Mouse (Mus musculus) ES-E14 (cell line): ENCODE results near the gene Gm10720. TPM values are rescaled to one million over a fixed set of nuclear protein-coding genes. Genes with fewer than 3 reads are reported as not detected.
"Not testable (repeated sequence)": the region's sequence is repeated elsewhere in the genome, so short reads cannot be mapped to it uniquely, and the experiment has no call there.

ENCODE experiments used
- DNase-seq: peaks from one replicate; pipeline ENCODE4 v3.0.0-alpha.2; 2013; ENCODE audit warnings: low read depth, low spot score
- H3K27ac ChIP-seq: 2 replicates; pipeline ENCODE4 v1.5.1; 2012; ENCODE audit warnings: low read depth, mild to moderate bottlenecking, low read length, moderate library complexity, mixed read lengths; ENCODE audit not compliant: poor library complexity, insufficient read depth, severe bottlenecking
- H3K36me3 ChIP-seq: 2 replicates; pipeline ENCODE4 v1.6.1; 2012; ENCODE audit warnings: mild to moderate bottlenecking, low read length, moderate library complexity, mixed read lengths; ENCODE audit not compliant: control insufficient read depth, poor library complexity, insufficient read depth, severe bottlenecking
- H3K4me1 ChIP-seq, 2 experiments: fragments of 150-350 bp in 1 of 2; sonication (generic) in 1 of 2; 2 replicates each; pipeline ENCODE4 v1.6.1; 2012; ENCODE audit warnings: low read length in 2 of 2, mild to moderate bottlenecking in 1 of 2, mixed read lengths in 1 of 2; ENCODE audit not compliant: control insufficient read depth in 2 of 2, insufficient read depth in 2 of 2, poor library complexity in 1 of 2
- H3K4me3 ChIP-seq, 2 experiments: fragments of 150-350 bp in 1 of 2; sonication (generic) in 1 of 2; 2 replicates each; pipeline ENCODE4 v1.5.1; 2012; ENCODE audit warnings: low read length in 2 of 2, low read depth in 1 of 2, mild to moderate bottlenecking in 1 of 2, mixed read lengths in 1 of 2; ENCODE audit not compliant: insufficient read depth in 1 of 2, poor library complexity in 1 of 2, severe bottlenecking in 1 of 2
- H3K9ac ChIP-seq: 2 replicates; pipeline ENCODE4 v1.6.1; 2012; ENCODE audit warnings: low read depth, mild to moderate bottlenecking, low read length, mixed read lengths; ENCODE audit not compliant: poor library complexity, insufficient read depth, severe bottlenecking
- H3K9me3 ChIP-seq: fragments of 150-350 bp; sonication (generic); 2 replicates; pipeline ENCODE4 v1.6.1; 2012; ENCODE audit warnings: low read depth, mild to moderate bottlenecking, low read length; ENCODE audit not compliant: control insufficient read depth, insufficient read depth
- in situ Hi-C, 2 experiments: fragments of 600-800 bp; cut with MboI; formaldehyde crosslinking; loops; one replicate each; pipeline ENCODE4 v1.15.1; 2025; ENCODE audit warnings: low sequenced_read_pairs in 2 of 2, inconsistent platforms in 1 of 2; ENCODE audit not compliant: unreplicated experiment in 2 of 2
- total RNA-seq: library from RNA; depleted of rRNA; stranded (reverse); fragments of 300-350 nt; gene quantifications from 2 replicates; pipeline ENCODE4 v1.2.3, GENCODE M21; 2012; rRNA removed

The Gm10720 gene
- total RNA-seq, result 0.85 TPM in 1 of 2 replicates, not detected in the other

GRCm38 (mm10) chr9:3015354-3015753 is at the start of gene Gm10720:
Gene Gm10720, plus strand, starts transcription at chr9:3015654.
- H3K4me3 ChIP-seq, H3K9me3 ChIP-seq, H3K9ac ChIP-seq, H3K27ac ChIP-seq, in situ Hi-C loops, H3K4me1 ChIP-seq, DNase-seq, H3K36me3 ChIP-seq: not testable (repeated sequence)

DNA sequence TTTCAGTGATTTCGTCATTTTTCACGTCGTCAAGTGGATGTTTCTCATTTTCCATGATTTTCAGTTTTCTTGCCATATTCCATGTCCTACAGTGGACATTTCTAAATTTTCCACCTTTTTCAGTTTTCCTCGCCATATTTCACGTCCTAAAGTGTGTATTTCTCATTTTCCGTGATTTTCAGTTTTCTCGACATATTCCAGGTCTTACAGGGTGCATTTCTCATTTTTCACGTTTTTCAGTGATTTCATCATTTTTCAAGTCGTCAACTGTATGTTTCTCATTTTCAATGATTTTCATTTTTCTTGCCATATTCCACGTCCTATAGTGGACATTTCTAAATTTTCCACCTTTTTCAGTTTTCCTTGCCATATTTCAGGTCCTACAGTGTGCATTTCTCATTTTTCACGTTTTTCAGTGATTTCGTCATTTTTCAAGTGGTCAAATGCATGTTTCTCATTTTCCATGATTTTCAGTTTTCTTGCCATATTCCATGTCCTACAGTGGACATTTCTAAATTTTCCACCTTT is 14.9 kb upstream of the Gm10720 start, which contains the start of gene Gm10722:
Gene Gm10722 (plus strand): TSS at position 478 of the 528 bp plus-strand sequence.
- H3K36me3 ChIP-seq, DNase-seq, in situ Hi-C loops, H3K27ac ChIP-seq, H3K4me3 ChIP-seq, H3K9ac ChIP-seq, H3K4me1 ChIP-seq, H3K9me3 ChIP-seq: not testable (repeated sequence)

GRCm38 (mm10) chr9:3001006-3001405 is 14.4 kb upstream of the Gm10720 start:
- H3K4me3 ChIP-seq, DNase-seq, H3K4me1 ChIP-seq, H3K9me3 ChIP-seq, H3K36me3 ChIP-seq, H3K27ac ChIP-seq, in situ Hi-C loops, H3K9ac ChIP-seq: not testable (repeated sequence)

DNA sequence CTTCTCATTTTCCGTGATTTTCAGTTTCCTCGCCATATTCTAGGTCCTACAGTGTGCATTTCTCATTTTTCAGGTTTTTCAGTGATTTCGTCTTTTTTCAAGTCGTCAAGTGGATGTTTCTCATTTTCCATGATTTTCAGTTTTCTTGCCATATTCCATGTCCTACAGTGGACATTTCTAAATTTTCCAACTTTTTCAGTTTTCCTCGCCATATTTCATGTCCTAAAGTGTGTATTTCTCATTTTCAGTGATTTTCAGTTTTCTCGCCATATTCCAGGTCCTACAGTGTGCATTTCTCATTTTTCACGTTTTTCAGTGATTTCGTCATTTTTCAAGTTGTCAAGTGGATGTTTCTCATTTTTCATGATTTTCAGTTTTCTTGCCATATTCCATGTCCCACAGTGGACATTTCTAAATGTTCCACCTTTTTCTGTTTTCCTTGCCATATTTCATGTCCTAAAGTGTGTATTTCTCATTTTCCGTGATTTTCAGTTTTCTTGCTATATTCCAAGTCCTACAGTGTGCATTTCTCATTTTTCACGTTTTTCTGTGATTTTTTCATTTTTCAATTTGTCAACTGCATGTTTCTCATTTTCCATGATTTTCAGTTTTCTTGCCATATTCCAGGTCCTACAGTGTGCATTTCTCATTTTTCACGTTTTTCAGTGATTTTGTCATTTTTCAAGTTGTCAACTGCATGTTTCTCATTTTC is 13.3 kb upstream of the Gm10720 start:
- H3K4me1 ChIP-seq, in situ Hi-C loops, H3K9me3 ChIP-seq, DNase-seq, H3K27ac ChIP-seq, H3K9ac ChIP-seq, H3K4me3 ChIP-seq, H3K36me3 ChIP-seq: not testable (repeated sequence)

DNA sequence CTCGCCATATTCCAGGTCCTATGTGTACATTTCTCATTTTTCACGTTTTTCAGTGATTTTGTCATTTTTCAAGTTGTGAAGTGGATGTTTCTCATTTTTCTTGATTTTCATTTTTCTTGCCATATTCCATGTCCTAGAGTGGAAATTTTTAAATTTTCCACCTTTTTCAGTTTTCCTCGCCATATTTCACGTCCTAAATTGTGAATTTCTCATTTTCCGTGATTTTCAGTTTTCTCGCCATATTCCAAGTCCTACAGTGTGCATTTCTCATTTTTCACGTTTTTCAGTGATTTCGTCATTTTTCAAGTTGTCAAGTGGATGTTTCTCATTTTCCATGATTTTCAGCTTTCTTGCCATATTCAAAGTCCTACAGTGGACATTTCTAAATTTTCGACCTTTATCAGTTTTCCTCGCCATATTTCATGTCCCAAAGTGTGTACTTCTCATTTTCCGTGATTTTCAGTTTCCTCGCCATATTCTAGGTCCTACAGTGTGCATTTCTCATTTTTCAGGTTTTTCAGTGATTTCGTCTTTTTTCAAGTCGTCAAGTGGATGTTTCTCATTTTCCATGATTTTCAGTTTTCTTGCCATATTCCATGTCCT is 12.6 kb upstream of the Gm10720 start, which contains the start of gene Gm11168:
Gene Gm11168 (plus strand): TSS at position 553 of the 603 bp plus-strand sequence.
- H3K4me3 ChIP-seq, DNase-seq, H3K27ac ChIP-seq, in situ Hi-C loops, H3K4me1 ChIP-seq, H3K9me3 ChIP-seq, H3K9ac ChIP-seq, H3K36me3 ChIP-seq: not testable (repeated sequence)

DNA sequence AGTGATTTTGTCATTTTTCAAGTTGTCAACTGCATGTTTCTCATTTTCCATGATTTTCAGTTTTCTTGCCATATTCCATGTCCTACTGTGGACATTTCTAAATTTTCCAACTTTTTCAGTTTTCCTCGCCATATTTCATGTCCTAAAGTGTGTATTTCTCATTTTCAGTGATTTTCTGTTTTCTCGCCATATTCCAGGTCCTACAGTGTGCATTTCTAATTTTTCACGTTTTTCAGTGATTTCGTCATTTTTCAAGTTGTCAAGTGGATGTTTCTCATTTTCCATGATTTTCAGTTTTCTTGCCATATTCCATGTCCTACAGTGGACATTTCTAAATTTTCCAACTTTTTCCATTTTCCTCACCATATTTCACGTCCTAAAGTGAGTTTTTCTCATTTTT is 9.3 kb upstream of the Gm10720 start:
- H3K9ac ChIP-seq, H3K27ac ChIP-seq, H3K4me1 ChIP-seq, DNase-seq, H3K36me3 ChIP-seq, in situ Hi-C loops, H3K4me3 ChIP-seq, H3K9me3 ChIP-seq: not testable (repeated sequence)

DNA sequence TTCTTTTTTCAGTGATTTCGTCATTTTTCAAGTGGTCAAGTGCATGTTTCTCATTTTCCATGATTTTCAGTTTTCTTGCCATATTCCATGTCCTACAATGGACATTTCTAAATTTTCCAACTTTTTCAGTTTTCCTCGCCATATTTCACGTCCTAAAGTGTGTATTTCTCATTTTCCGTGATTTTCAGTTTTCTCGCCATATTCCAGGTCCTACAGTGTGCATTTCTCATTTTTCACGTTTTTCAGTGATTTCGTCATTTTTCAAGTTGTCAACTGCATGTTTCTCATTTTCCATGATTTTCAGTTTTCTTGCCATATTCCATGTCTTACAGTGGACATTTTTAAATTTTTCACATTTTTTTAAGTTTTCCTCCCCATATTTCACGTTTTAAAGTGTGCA is 8.8 kb upstream of the Gm10720 start:
- H3K9me3 ChIP-seq, H3K4me3 ChIP-seq, DNase-seq, H3K9ac ChIP-seq, H3K27ac ChIP-seq, H3K36me3 ChIP-seq, H3K4me1 ChIP-seq, in situ Hi-C loops: not testable (repeated sequence)

- in situ Hi-C loops, H3K4me3 ChIP-seq, H3K4me1 ChIP-seq, DNase-seq, H3K27ac ChIP-seq, H3K36me3 ChIP-seq, H3K9me3 ChIP-seq, H3K9ac ChIP-seq: not testable (repeated sequence)
Measured at GRCm38 (mm10) chr9:3007272-3007671, 8.2 kb upstream of the Gm10720 start.
